Mouse (Mus musculus): Measurements from ENCODE around the gene Nxpe3.
A peak's percentile ranks its signal among the peaks of the same experiment; 100 is the strongest.
"Not testable (repeated sequence)": the region's sequence is repeated elsewhere in the genome, so short reads cannot be mapped to it uniquely, and the experiment has no call there.

Gene Nxpe3

GRCm38 (mm10) chr16:55890346-55891136, 4.5 kb downstream of the Nxpe3 start:
- no peak for DNase-seq (ENCODE audit: low read depth, low spot score)

- DNase-seq (ENCODE audit: low read depth, low spot score), result peak; percentile 43
These were observed 5.6 kb downstream of the Nxpe3 start for GRCm38 (mm10) chr16:55889451-55889850.

GRCm38 (mm10) chr16:55888584-55888960, 6.5 kb downstream of the Nxpe3 start:
- peak; percentile 88 for DNase-seq (ENCODE audit: low read depth, low spot score)

- peak; percentile 78 for DNase-seq (ENCODE audit: low read depth, low spot score)
These were observed 7.1 kb downstream of the Nxpe3 start for GRCm38 (mm10) chr16:55887814-55888583.

GRCm38 (mm10) chr16:55884246-55884645, 10.8 kb downstream of the Nxpe3 start:
- no peak for DNase-seq (ENCODE audit: low read depth, low spot score)

- DNase-seq (ENCODE audit: low read depth, low spot score), result peak; percentile 54
These were observed 19.1 kb downstream of the Nxpe3 start for GRCm38 (mm10) chr16:55876025-55876424.

GRCm38 (mm10) chr16:55863832-55864231, 31.3 kb downstream of the Nxpe3 start:
- no peak for DNase-seq (ENCODE audit: low read depth, low spot score)

- peak; percentile 80 for DNase-seq (ENCODE audit: low read depth, low spot score)
These were observed 31.8 kb downstream of the Nxpe3 start for GRCm38 (mm10) chr16:55863149-55863815.

GRCm38 (mm10) chr16:55861104-55861503, 34.0 kb downstream of the Nxpe3 start:
- no peak for DNase-seq (ENCODE audit: low read depth, low spot score)

- not testable (repeated sequence) for DNase-seq (ENCODE audit: low read depth, low spot score)
These were observed 35.7 kb downstream of the Nxpe3 start for GRCm38 (mm10) chr16:55859421-55859820.

- DNase-seq (ENCODE audit: low read depth, low spot score), result peak; percentile 92
These were observed 36.6 kb downstream of the Nxpe3 start for GRCm38 (mm10) chr16:55858465-55858864.

GRCm38 (mm10) chr16:55852943-55853727, 42.0 kb downstream of the Nxpe3 start:
- peak; percentile 83 for DNase-seq (ENCODE audit: low read depth, low spot score)

GRCm38 (mm10) chr16:55852515-55852914, 42.6 kb downstream of the Nxpe3 start:
- no peak for DNase-seq (ENCODE audit: low read depth, low spot score)

- DNase-seq (ENCODE audit: low read depth, low spot score), result no peak
These were observed 44.6 kb downstream of the Nxpe3 start for GRCm38 (mm10) chr16:55850485-55850884.

GRCm38 (mm10) chr16:55847679-55848078, 47.4 kb downstream of the Nxpe3 start:
- no peak for DNase-seq (ENCODE audit: low read depth, low spot score)

- DNase-seq (ENCODE audit: low read depth, low spot score), result no peak
These were observed 50.2 kb downstream of the Nxpe3 start for GRCm38 (mm10) chr16:55844847-55845246.

GRCm38 (mm10) chr16:55843919-55844318, 51.2 kb downstream of the Nxpe3 start:
- DNase-seq (ENCODE audit: low read depth, low spot score), result no peak

GRCm38 (mm10) chr16:55843134-55843533, 52.0 kb downstream of the Nxpe3 start:
- no peak for DNase-seq (ENCODE audit: low read depth, low spot score)

GRCm38 (mm10) chr16:55841506-55841905, 53.6 kb downstream of the Nxpe3 start:
- DNase-seq (ENCODE audit: low read depth, low spot score), result no peak

- peak; percentile 89 for DNase-seq (ENCODE audit: low read depth, low spot score)
These were observed 56.3 kb downstream of the Nxpe3 start, which contains the start of gene Nfkbiz for GRCm38 (mm10) chr16:55838510-55839474. Nfkbiz (minus strand) TSS chr16:55838899.
